Comparison of ENCODE assay signal across 10 mouse cellular contexts in the genomic region with DNA sequence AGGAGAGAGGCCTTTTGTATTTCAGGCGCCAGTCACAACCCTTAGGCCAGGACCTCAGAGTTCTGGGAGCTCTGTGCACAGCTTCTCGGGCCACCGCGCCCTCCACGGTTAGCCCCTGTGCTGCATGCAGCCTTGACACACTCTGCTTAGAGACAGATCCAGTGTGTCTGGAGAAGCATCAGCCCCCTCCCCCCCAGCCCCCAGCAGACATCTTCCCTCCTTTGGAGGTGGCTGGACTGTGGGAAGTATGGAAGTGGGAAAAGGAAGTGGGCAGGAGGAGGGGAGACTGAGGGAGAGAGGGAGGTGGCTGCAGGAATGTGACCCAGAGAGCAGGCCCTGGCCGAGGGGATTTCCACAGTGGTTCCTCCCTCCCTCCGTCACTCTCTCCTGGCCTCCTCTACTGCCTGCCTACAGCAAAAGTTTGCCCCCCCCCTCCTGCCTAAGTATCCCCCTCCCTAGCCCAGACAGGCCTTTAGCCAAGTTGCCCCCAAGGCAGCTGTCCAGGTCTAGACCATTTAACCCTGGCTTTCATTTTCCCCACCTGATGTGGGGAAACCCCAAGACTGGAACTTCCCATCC. TPM values are rescaled to one million over a fixed set of nuclear protein-coding genes. Genes with fewer than 3 reads are reported as not detected.
A peak's percentile ranks its signal among the peaks of the same experiment; 100 is the strongest.
DNase-seq lines count a peak whose midpoint lies in the region; ATAC-seq and TF ChIP-seq lines count a peak whose summit lies in the region.
"Had no signal": no experiment of that assay in that cellular context is flagged by ENCODE, and none has a peak within 500 bp of the region (broad histone marks: within the 10 kb centered on the region; RNA-seq: fewer than 3 reads in every experiment).

No protein-coding gene starts in this region.

- H3K27me3 ChIP-seq in heart, embryonic 11.5 days (ENCODE audit: control insufficient read depth, insufficient read depth, low read length): peaks cover 22% of the 10 kb centered on the region
- H3K27me3 ChIP-seq in stomach, embryonic 14.5 days (ENCODE audit: control insufficient read depth, insufficient read depth, low read length): no peaks in the 10 kb centered on the region
- H3K27me3 ChIP-seq in stomach, postnatal 0 days (ENCODE audit: control insufficient read depth, insufficient read depth, low read length): no peaks in the 10 kb centered on the region
- H3K27me3 ChIP-seq in liver, embryonic 13.5 days: peaks cover 55% of the 10 kb centered on the region

- 71% methylated on average over 7 of the region's 7 CpGs for WGBS in heart, embryonic 11.5 days (ENCODE audit: insufficient replicate concordance)
- WGBS in stomach, embryonic 14.5 days: 65% methylated on average over 7 of the region's 7 CpGs
- 63% methylated on average over 7 of the region's 7 CpGs for WGBS in stomach, postnatal 0 days
- WGBS in liver, embryonic 13.5 days (ENCODE audit: insufficient replicate concordance): 46% methylated on average over 7 of the region's 7 CpGs

- peak overlapping the region; percentile 20; the same call in 1 of the 2 replicates for H3K4me2 ChIP-seq in heart, embryonic 11.5 days
- 0 out of 2 replicates have a peak overlapping the region, but pooled peaks have one; percentile 7 for H3K4me2 ChIP-seq in stomach, embryonic 14.5 days (replicated peaks; ENCODE audit: low read depth, low read length)
- H3K4me2 ChIP-seq in stomach, postnatal 0 days (replicated peaks; ENCODE audit: low read depth): no peak overlapping the region
- peak overlapping the region; percentile 95 for H3K4me2 ChIP-seq in liver, embryonic 13.5 days

- H3K4me1 ChIP-seq in heart, embryonic 11.5 days (ENCODE audit: control insufficient read depth, insufficient read depth, low read length): 0 out of 2 replicates have a peak, but pooled peaks cover 3% of the 10 kb centered on the region
- H3K4me1 ChIP-seq in stomach, embryonic 14.5 days (ENCODE audit: control insufficient read depth, insufficient read depth, low read length): peaks cover 4% of the 10 kb centered on the region; the same call in 1 of the 2 replicates
- peaks cover 3% of the 10 kb centered on the region; the same call in 1 of the 2 replicates for H3K4me1 ChIP-seq in stomach, postnatal 0 days (replicated peaks; ENCODE audit: control insufficient read depth, insufficient read depth)
- peaks cover 33% of the 10 kb centered on the region for H3K4me1 ChIP-seq in liver, embryonic 13.5 days (replicated peaks)

- ATAC-seq in heart, embryonic 11.5 days (replicated peaks; ENCODE audit: insufficient number of reproducible peaks, low FRiP score, low TSS enrichment): no peak
- ATAC-seq in stomach, embryonic 14.5 days (ENCODE audit: insufficient number of reproducible peaks, insufficient read depth, low FRiP score, low read depth): no peak
- no peak for ATAC-seq in stomach, postnatal 0 days (ENCODE audit: low FRiP score, low TSS enrichment)
- no peak for ATAC-seq in liver, embryonic 13.5 days (ENCODE audit: low read depth)

- H3K4me3 ChIP-seq in heart, embryonic 11.5 days (ENCODE audit: low read depth, low read length): no peak overlapping the region
- H3K4me3 ChIP-seq in stomach, embryonic 14.5 days (ENCODE audit: low read depth, low read length): no peak overlapping the region
- H3K4me3 ChIP-seq in stomach, postnatal 0 days (ENCODE audit: low read depth, low read length): no peak overlapping the region
- no peak overlapping the region for H3K4me3 ChIP-seq in liver, embryonic 13.5 days (replicated peaks)

- TF ChIP-seq EP300 in stomach, postnatal 0 days (optimal IDR thresholded peaks at IDR 0.05): no peak

- H3K27ac ChIP-seq in heart, embryonic 11.5 days (ENCODE audit: low read depth, low read length): no peak overlapping the region
- H3K27ac ChIP-seq in stomach, embryonic 14.5 days (ENCODE audit: low read length): no peak overlapping the region
- no peak overlapping the region for H3K27ac ChIP-seq in stomach, postnatal 0 days (replicated peaks)
- H3K27ac ChIP-seq in liver, embryonic 13.5 days: no peak overlapping the region

- no peak for TF ChIP-seq CTCF in stomach, postnatal 0 days (IDR thresholded peaks at IDR 0.05; ENCODE audit: low read depth)

- H3K36me3 ChIP-seq in heart, embryonic 11.5 days (ENCODE audit: control insufficient read depth, insufficient read depth, low read length): no peaks in the 10 kb centered on the region
- H3K36me3 ChIP-seq in stomach, embryonic 14.5 days (ENCODE audit: control insufficient read depth, insufficient read depth, low read length): no peaks in the 10 kb centered on the region
- H3K36me3 ChIP-seq in stomach, postnatal 0 days (ENCODE audit: control insufficient read depth, insufficient read depth, low read length): no peaks in the 10 kb centered on the region
- H3K36me3 ChIP-seq in liver, embryonic 13.5 days: no peaks in the 10 kb centered on the region

- H3K9me3 ChIP-seq in heart, embryonic 11.5 days (replicated peaks; ENCODE audit: control insufficient read depth, low read length): no peaks in the 10 kb centered on the region
- H3K9me3 ChIP-seq in stomach, embryonic 14.5 days (ENCODE audit: control insufficient read depth, low read depth, low read length): no peaks in the 10 kb centered on the region
- no peaks in the 10 kb centered on the region for H3K9me3 ChIP-seq in stomach, postnatal 0 days (ENCODE audit: control insufficient read depth, low read length)
- no peaks in the 10 kb centered on the region for H3K9me3 ChIP-seq in liver, embryonic 13.5 days (replicated peaks)

- no peak overlapping the region for H3K9ac ChIP-seq in heart, embryonic 11.5 days (ENCODE audit: low read depth, low read length)
- H3K9ac ChIP-seq in stomach, embryonic 14.5 days (replicated peaks; ENCODE audit: low read depth, low read length): no peak overlapping the region
- no peak overlapping the region for H3K9ac ChIP-seq in stomach, postnatal 0 days (ENCODE audit: low read length)
- no peak overlapping the region; the same call in 1 of the 2 replicates for H3K9ac ChIP-seq in liver, embryonic 13.5 days

- DNase-seq in heart, postnatal 4 days: no peak
- DNase-seq in stomach, postnatal 0 days (ENCODE audit: low spot score): no peak
- no peak for DNase-seq in liver, embryonic 13.5 days
- no peak for DNase-seq in right cerebral cortex, postnatal 4 days
- no peak for DNase-seq in left cerebral cortex, adult 8-10 months (ENCODE audit: low spot score in 2 of 2)
- no peak for DNase-seq in kidney, adult 9 months
- DNase-seq: kidney, adult 11 months had no signal

RNA-seq across cellular contexts. Expression of a gene that starts 1.8 kb away (rescaled TPM):
- 2.4 TPM in 2 replicates for polyA plus RNA-seq in heart, embryonic 11.5 days (2014; fragmentation: Nextera tagmentation; extraction: Ambion mirVana)
- 1 to 10 TPM; 1.5 to 1.9 TPM for total RNA-seq in heart, postnatal 4 days (2021)
- 3.7 and 4.2 TPM in 2 replicates for polyA plus RNA-seq in stomach, embryonic 14.5 days (2014; fragmentation: Nextera tagmentation; extraction: Ambion mirVana)
- polyA plus RNA-seq in stomach, postnatal 0 days (2015; fragmentation: Nextera tagmentation; extraction: Ambion mirVana): 1.6 and 2.0 TPM in 2 replicates
- 1.4 and 1.6 TPM in 2 replicates for polyA plus RNA-seq in liver, embryonic 13.5 days (2015; fragmentation: Nextera tagmentation; extraction: Ambion mirVana)
- 1 to 10 TPM; 2.1 to 3.2 (median 2.5) TPM for total RNA-seq in left cerebral cortex, adult 8-10 months (2022)

RNA-seq across cellular contexts. Expression of a gene that starts 6.3 kb away (rescaled TPM):
- polyA plus RNA-seq in heart, embryonic 11.5 days (2014; fragmentation: Nextera tagmentation; extraction: Ambion mirVana): 87.2 and 91.0 TPM in 2 replicates
- 10 to 100 TPM; 37.3 to 39.2 TPM for total RNA-seq in heart, postnatal 4 days (2021)
- polyA plus RNA-seq in stomach, embryonic 14.5 days (2014; fragmentation: Nextera tagmentation; extraction: Ambion mirVana): 117 and 120 TPM in 2 replicates
- polyA plus RNA-seq in stomach, postnatal 0 days (2015; fragmentation: Nextera tagmentation; extraction: Ambion mirVana): 72.7 and 76.8 TPM in 2 replicates
- polyA plus RNA-seq in liver, embryonic 13.5 days (2015; fragmentation: Nextera tagmentation; extraction: Ambion mirVana): 58.0 and 58.6 TPM in 2 replicates
- total RNA-seq in left cerebral cortex, adult 8-10 months (2022): 10 to 100 TPM; 26.8 to 33.4 (median 29.4) TPM

RNA-seq across cellular contexts. Expression of a gene that starts 7.9 kb away (rescaled TPM):
- 1.00 and 1.0 TPM in 2 replicates for polyA plus RNA-seq in heart, embryonic 11.5 days (2014; fragmentation: Nextera tagmentation; extraction: Ambion mirVana)
- total RNA-seq in heart, postnatal 4 days (2021): under 1 TPM; 0.20 to 0.24 TPM
- polyA plus RNA-seq in stomach, embryonic 14.5 days (2014; fragmentation: Nextera tagmentation; extraction: Ambion mirVana): 1.8 and 2.6 TPM in 2 replicates
- polyA plus RNA-seq in stomach, postnatal 0 days (2015; fragmentation: Nextera tagmentation; extraction: Ambion mirVana): 0.41 and 0.63 TPM in 2 replicates
- polyA plus RNA-seq in liver, embryonic 13.5 days (2015; fragmentation: Nextera tagmentation; extraction: Ambion mirVana): 0.14 and 0.17 TPM in 2 replicates
- total RNA-seq in left cerebral cortex, adult 8-10 months (2022): 100 to 1,000 TPM in 3 of 4 experiments, 10 to 100 TPM in 1; 97.9 to 110 (median 100) TPM
- total RNA-seq: common myeloid progenitor, adult 5-6 weeks had no signal

RNA-seq across cellular contexts. Expression of a gene that starts 15.7 kb away (rescaled TPM):
- polyA plus RNA-seq in heart, embryonic 11.5 days (2014; fragmentation: Nextera tagmentation; extraction: Ambion mirVana): 1,458 and 1,495 TPM in 2 replicates
- total RNA-seq in heart, postnatal 4 days (2021): 1,000 to 10,000 TPM; 1,093 to 1,133 TPM
- polyA plus RNA-seq in stomach, embryonic 14.5 days (2014; fragmentation: Nextera tagmentation; extraction: Ambion mirVana): 1,573 and 1,607 TPM in 2 replicates
- polyA plus RNA-seq in stomach, postnatal 0 days (2015; fragmentation: Nextera tagmentation; extraction: Ambion mirVana): 715 and 750 TPM in 2 replicates
- 1,012 and 1,064 TPM in 2 replicates for polyA plus RNA-seq in liver, embryonic 13.5 days (2015; fragmentation: Nextera tagmentation; extraction: Ambion mirVana)
- total RNA-seq in left cerebral cortex, adult 8-10 months (2022): 1,000 to 10,000 TPM; 1,476 to 1,616 (median 1,547) TPM

RNA-seq across cellular contexts. Expression of a gene that starts 34.1 kb away (rescaled TPM):
- polyA plus RNA-seq in heart, embryonic 11.5 days (2014; fragmentation: Nextera tagmentation; extraction: Ambion mirVana): 0.13 and 0.23 TPM in 2 replicates
- total RNA-seq in heart, postnatal 4 days (2021): not detected
- 0.29 and 0.65 TPM in 2 replicates for polyA plus RNA-seq in stomach, embryonic 14.5 days (2014; fragmentation: Nextera tagmentation; extraction: Ambion mirVana)
- polyA plus RNA-seq in stomach, postnatal 0 days (2015; fragmentation: Nextera tagmentation; extraction: Ambion mirVana): 0.04 and 0.13 TPM in 2 replicates
- not detected in 2 replicates for polyA plus RNA-seq in liver, embryonic 13.5 days (2015; fragmentation: Nextera tagmentation; extraction: Ambion mirVana)
- 1 to 10 TPM; 1.3 to 1.7 (median 1.4) TPM for total RNA-seq in left cerebral cortex, adult 8-10 months (2022)
- total RNA-seq: common myeloid progenitor, adult 5-6 weeks had no signal
